In genomic region chr9:107398968-107399367, GRCm38 (mm10) we compare ENCODE assay signal across 9 mouse cellular contexts. TPM values are rescaled to one million over a fixed set of nuclear protein-coding genes. Genes with fewer than 3 reads are reported as not detected.
DNase-seq lines count a peak whose midpoint lies in the region; ATAC-seq and TF ChIP-seq lines count a peak whose summit lies in the region.
"Had no signal": no experiment of that assay in that cellular context is flagged by ENCODE, and none has a peak within 500 bp of the region (broad histone marks: within the 10 kb centered on the region; RNA-seq: fewer than 3 reads in every experiment).

No protein-coding gene starts in this region.

- H3K9ac ChIP-seq in heart, embryonic 11.5 days (ENCODE audit: low read depth, low read length), result no peak overlapping the region
- peak overlapping the region; percentile 78 for H3K9ac ChIP-seq in ES-Bruce4 (ENCODE audit: low read depth, poor library complexity, severe bottlenecking)
- peak overlapping the region; percentile 87; the same call in 1 of the 2 replicates for H3K9ac ChIP-seq in forebrain, embryonic 13.5 days
- H3K9ac ChIP-seq in limb, embryonic 13.5 days, result no peak overlapping the region

- no peak overlapping the region for H3K27ac ChIP-seq in heart, embryonic 11.5 days (ENCODE audit: low read depth, low read length)
- H3K27ac ChIP-seq in ES-Bruce4 (ENCODE audit: insufficient read depth, low read length), result no peak overlapping the region
- no peak overlapping the region for H3K27ac ChIP-seq in forebrain, embryonic 13.5 days
- H3K27ac ChIP-seq in limb, embryonic 13.5 days, result no peak overlapping the region
- no peak overlapping the region for H3K27ac ChIP-seq in left cerebral cortex, adult 2 months
- H3K27ac ChIP-seq: macrophage had no signal

- H3K4me1 ChIP-seq in heart, embryonic 11.5 days (ENCODE audit: control insufficient read depth, insufficient read depth, low read length), result no peaks in the 10 kb centered on the region; the same call in 1 of the 2 replicates
- no peaks in the 10 kb centered on the region for H3K4me1 ChIP-seq in ES-Bruce4 (ENCODE audit: control insufficient read depth, insufficient read depth, low read length)
- H3K4me1 ChIP-seq in forebrain, embryonic 13.5 days, result peaks cover 39% of the 10 kb centered on the region
- H3K4me1 ChIP-seq in limb, embryonic 13.5 days, result peaks cover 13% of the 10 kb centered on the region

- H3K9me3 ChIP-seq in heart, embryonic 11.5 days (replicated peaks; ENCODE audit: control insufficient read depth, low read length), result no peaks in the 10 kb centered on the region
- no peaks in the 10 kb centered on the region for H3K9me3 ChIP-seq in ES-Bruce4 (replicated peaks; ENCODE audit: control insufficient read depth, insufficient read depth, low read length, poor library complexity, severe bottlenecking)
- no peaks in the 10 kb centered on the region for H3K9me3 ChIP-seq in forebrain, embryonic 13.5 days (replicated peaks)
- H3K9me3 ChIP-seq in limb, embryonic 13.5 days, result no peaks in the 10 kb centered on the region

- intact Hi-C loops in left cerebral cortex, adult 2 months (cut with DNase I), result no loop called here

- DNase-seq in heart, adult 11 months, result no peak
- no peak for DNase-seq in left cerebral cortex, adult 2 months (ENCODE audit: extremely low spot score in 1 of 2, low spot score in 2 of 2)
- DNase-seq in thymus, postnatal 0 days (ENCODE audit: low spot score), result no peak

- no peak for TF ChIP-seq EP300 in ES-Bruce4 (IDR thresholded peaks at IDR 0.05; ENCODE audit: insufficient read depth, low read depth, low read length)

- H3K36me3 ChIP-seq in heart, embryonic 11.5 days (ENCODE audit: control insufficient read depth, insufficient read depth, low read length), result no peaks in the 10 kb centered on the region
- no peaks in the 10 kb centered on the region for H3K36me3 ChIP-seq in ES-Bruce4 (ENCODE audit: control insufficient read depth, insufficient read depth, low read length, poor library complexity, severe bottlenecking)
- no peaks in the 10 kb centered on the region for H3K36me3 ChIP-seq in forebrain, embryonic 13.5 days (ENCODE audit: poor library complexity, severe bottlenecking)
- H3K36me3 ChIP-seq in limb, embryonic 13.5 days, result no peaks in the 10 kb centered on the region

- H3K4me3 ChIP-seq in heart, embryonic 11.5 days (ENCODE audit: low read depth, low read length), result no peak overlapping the region
- no peak overlapping the region for H3K4me3 ChIP-seq in ES-Bruce4 (ENCODE audit: low read depth, low read length)
- peak overlapping the region; percentile 72 for H3K4me3 ChIP-seq in forebrain, embryonic 13.5 days
- H3K4me3 ChIP-seq in limb, embryonic 13.5 days, result peak overlapping the region; percentile 72
- no peak overlapping the region for H3K4me3 ChIP-seq in left cerebral cortex, adult 2 months

- no peak for TF ChIP-seq CTCF in ES-Bruce4 (IDR thresholded peaks at IDR 0.05; ENCODE audit: low read depth, low read length)
- TF ChIP-seq CTCF in left cerebral cortex, adult 2 months (IDR thresholded peaks at IDR 0.05), result no peak

- TF ChIP-seq POLR2A in ES-Bruce4 (IDR thresholded peaks at IDR 0.05; ENCODE audit: insufficient read depth, low read length), result no peak

- H3K4me2 ChIP-seq in heart, embryonic 11.5 days, result peak overlapping the region; percentile 95
- peak overlapping the region; percentile 97 for H3K4me2 ChIP-seq in forebrain, embryonic 13.5 days
- H3K4me2 ChIP-seq in limb, embryonic 13.5 days (replicated peaks), result peak overlapping the region; percentile 99

- 25% methylated on average over 11 of the region's 11 CpGs for WGBS in heart, embryonic 11.5 days (ENCODE audit: insufficient replicate concordance)
- WGBS in forebrain, embryonic 13.5 days, result 20% methylated on average over 11 of the region's 11 CpGs
- WGBS in limb, embryonic 13.5 days, result 33% methylated on average over 11 of the region's 11 CpGs

- H3K27me3 ChIP-seq in heart, embryonic 11.5 days (ENCODE audit: control insufficient read depth, insufficient read depth, low read length), result peaks cover 54% of the 10 kb centered on the region
- H3K27me3 ChIP-seq in ES-Bruce4 (ENCODE audit: control insufficient read depth, insufficient read depth, low read length, poor library complexity, severe bottlenecking), result no peaks in the 10 kb centered on the region
- H3K27me3 ChIP-seq in forebrain, embryonic 13.5 days, result peaks cover 74% of the 10 kb centered on the region
- H3K27me3 ChIP-seq in limb, embryonic 13.5 days, result peaks cover 95% of the 10 kb centered on the region

- no peak for ATAC-seq in heart, embryonic 11.5 days (replicated peaks; ENCODE audit: insufficient number of reproducible peaks, low FRiP score, low TSS enrichment)
- no peak for ATAC-seq in forebrain, embryonic 13.5 days
- no peak for ATAC-seq in limb, embryonic 13.5 days (ENCODE audit: low FRiP score, low read depth)
- no peak for ATAC-seq in megakaryocyte, adult 5-6 weeks (ENCODE audit: poor library complexity, severe bottlenecking)

RNA-seq across cellular contexts. Expression of gene Cacna2d2, which starts 0.4 kb away (rescaled TPM):
- polyA plus RNA-seq in heart, embryonic 11.5 days (2014; fragmentation: Nextera tagmentation; extraction: Ambion mirVana), result 5.9 and 7.1 TPM in 2 replicates
- 3.2 and 3.9 TPM in 2 replicates for polyA plus RNA-seq in ES-Bruce4 (2011; ENCODE audit: insufficient read depth, insufficient read length, low read depth, missing spikeins)
- 3.3 and 4.5 TPM in 2 replicates for polyA plus RNA-seq in forebrain, embryonic 13.5 days (2015; fragmentation: Nextera tagmentation; extraction: Ambion mirVana)
- polyA plus RNA-seq in limb, embryonic 13.5 days (2015; fragmentation: Nextera tagmentation; extraction: Ambion mirVana), result 0.56 and 0.68 TPM in 2 replicates
- total RNA-seq in left cerebral cortex, adult 2 months (2021), result 10 to 100 TPM; 24.1 to 34.7 TPM
- 0.04 and 0.11 TPM in 2 replicates for total RNA-seq in megakaryocyte, adult 5-6 weeks (2015)
- total RNA-seq in megakaryocyte, adult 5-6 weeks (2017), result 0.07 and 0.12 TPM in 2 replicates
- 0.31 and 0.35 TPM in 2 replicates for polyA plus RNA-seq in thymus, postnatal 0 days (2015; fragmentation: Nextera tagmentation; extraction: Ambion mirVana)
- polyA plus RNA-seq: macrophage had no signal

RNA-seq across cellular contexts. Expression of gene 6430571L13Rik, which starts 58.6 kb away (rescaled TPM):
- polyA plus RNA-seq in heart, embryonic 11.5 days (2014; fragmentation: Nextera tagmentation; extraction: Ambion mirVana), result 0.66 and 0.92 TPM in 2 replicates
- 0.30 and 0.43 TPM in 2 replicates for polyA plus RNA-seq in ES-Bruce4 (2011; ENCODE audit: insufficient read depth, insufficient read length, low read depth, missing spikeins)
- polyA plus RNA-seq in forebrain, embryonic 13.5 days (2015; fragmentation: Nextera tagmentation; extraction: Ambion mirVana), result 3.1 and 3.2 TPM in 2 replicates
- 1.1 TPM in 2 replicates for polyA plus RNA-seq in limb, embryonic 13.5 days (2015; fragmentation: Nextera tagmentation; extraction: Ambion mirVana)
- 1 to 10 TPM; 4.3 to 4.4 TPM for total RNA-seq in left cerebral cortex, adult 2 months (2021)
- not detected in 2 replicates for total RNA-seq in megakaryocyte, adult 5-6 weeks (2015)
- total RNA-seq in megakaryocyte, adult 5-6 weeks (2017), result not detected in 2 replicates
- polyA plus RNA-seq in thymus, postnatal 0 days (2015; fragmentation: Nextera tagmentation; extraction: Ambion mirVana), result 0.42 and 0.51 TPM in 2 replicates
- polyA plus RNA-seq: macrophage had no signal

Comparison
In these comparisons a context has a peak if more than half of its experiments do, and no peak if none do; other contexts are left out.
1. H3K4me3 ChIP-seq: peak in forebrain, embryonic 13.5 days (single experiment) and limb, embryonic 13.5 days (single experiment); none in heart, embryonic 11.5 days (single experiment), ES-Bruce4 (single experiment) and left cerebral cortex, adult 2 months (single experiment).
2. H3K9ac ChIP-seq: peak in ES-Bruce4 (single experiment) and forebrain, embryonic 13.5 days (single experiment); none in heart, embryonic 11.5 days (single experiment) and limb, embryonic 13.5 days (single experiment).
3. Peak in every context shown above with its lines, with median percentiles within 50 percentile points of each other: H3K4me2 ChIP-seq.